Mouse (Mus musculus) embryonic facial prominence, embryonic 14.5 days (tissue): ENCODE measurements at regions not wholly inside any gene's neighbourhood (a gene's known extent, or its start where the extent isn't known, plus 50 kb on each side); places are given as distances from the start of the nearest gene placed in this dataset.

Source experiments
- ATAC-seq: fragments of 200-750 bp; cut with Nextera tagmentation; 2 replicates; pipeline ENCODE4 v1.8.0; 2017; ENCODE audit warnings: low read depth, moderate number of reproducible peaks, moderate TSS enrichment
- DNase-seq: peaks from one replicate; pipeline ENCODE4 v3.0.0-alpha.2; 2015; ENCODE audit warnings: low spot score
- H3K27ac ChIP-seq: fragments of 300-500 bp; sonication (generic); replicated peaks from 2 replicates; pipeline ENCODE4 v1.5.1; 2014; ENCODE audit warnings: low read depth, mild to moderate bottlenecking, low read length, moderate library complexity
- H3K27me3 ChIP-seq: fragments of 300-500 bp; sonication (generic); replicated peaks from 2 replicates; pipeline ENCODE4 v1.6.1; 2014; ENCODE audit warnings: low read length; ENCODE audit not compliant: control insufficient read depth, insufficient read depth
- H3K36me3 ChIP-seq: fragments of 300-500 bp; sonication (generic); 2 replicates; pipeline ENCODE4 v1.6.1; 2014; ENCODE audit warnings: low read length, mixed read lengths; ENCODE audit not compliant: control insufficient read depth, insufficient read depth
- H3K4me1 ChIP-seq: fragments of 300-500 bp; sonication (generic); 2 replicates; pipeline ENCODE4 v1.6.1; 2014; ENCODE audit warnings: antibody characterized with exemption, low read length; ENCODE audit not compliant: control insufficient read depth, insufficient read depth
- H3K4me2 ChIP-seq: fragments of 300-500 bp; sonication (generic); 2 replicates; pipeline ENCODE4 v1.6.1; 2014; ENCODE audit warnings: low read depth, mild to moderate bottlenecking, low read length, moderate library complexity, mixed read lengths
- H3K4me3 ChIP-seq: fragments of 300-500 bp; sonication (generic); 2 replicates; pipeline ENCODE4 v1.5.1; 2014; ENCODE audit warnings: low read depth, mild to moderate bottlenecking, low read length
- H3K9ac ChIP-seq: fragments of 300-500 bp; sonication (generic); 2 replicates; pipeline ENCODE4 v1.6.1; 2014; ENCODE audit warnings: low read depth, mild to moderate bottlenecking, low read length, moderate library complexity, mixed read lengths
- H3K9me3 ChIP-seq: fragments of 300-500 bp; sonication (generic); 2 replicates; pipeline ENCODE4 v1.6.1; 2016; ENCODE audit warnings: low read length; ENCODE audit not compliant: control insufficient read depth
- WGBS: fragments of 180-500 bp; shearing (Covaris S2); extraction: QIAGEN DNeasy Blood & Tissue Kit; methylation state at CpG from one replicate; pipeline ENCODE4 v1.1.7; 2014; 5-methylcytosine and 5-hydroxymethylcytosine counted together

DNA sequence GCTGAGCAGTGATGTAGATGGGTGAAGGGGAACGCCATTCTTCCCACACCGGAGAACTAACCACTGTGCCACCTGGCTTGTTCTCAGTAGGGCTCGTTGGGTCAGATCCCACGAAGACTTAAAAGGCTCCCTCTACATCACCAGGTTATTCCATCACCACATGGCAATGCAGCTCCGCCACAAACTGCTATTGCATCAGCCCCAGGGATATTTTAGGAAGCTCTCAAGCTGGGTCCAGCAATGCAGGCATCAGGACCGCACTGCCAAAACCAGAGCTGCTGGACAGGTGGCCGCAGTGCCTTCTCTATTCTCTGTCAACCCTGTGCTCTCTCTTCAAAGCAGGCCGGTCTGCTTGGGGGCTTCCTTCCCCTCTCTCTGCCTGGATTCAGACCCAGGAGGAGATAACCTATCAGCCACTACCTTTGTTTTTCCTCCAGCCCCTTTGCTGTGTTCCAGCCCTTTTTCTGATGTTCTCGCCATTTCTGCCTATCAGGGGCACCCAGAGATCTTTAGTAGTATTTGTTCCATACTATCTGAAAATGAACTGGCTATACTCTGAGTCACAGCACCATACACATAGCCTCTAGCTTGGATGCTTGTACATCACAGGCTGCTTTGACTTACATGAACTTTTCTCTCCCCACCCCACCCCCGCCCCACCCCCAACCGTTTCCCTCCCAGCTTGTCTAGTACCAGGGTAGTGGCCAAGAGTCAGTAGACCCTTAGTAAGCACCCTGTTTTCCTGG, 87.8 kb upstream of the Ssbp2 start:
- Histone ChIP-seq H3K9ac (no peak overlapping the region), H3K4me2 (no peak overlapping the region), H3K4me3 (no peak overlapping the region), H3K27me3 (no peaks in the 10 kb centered on the region), H3K36me3 (no peaks in the 10 kb centered on the region), H3K27ac (peak overlapping the region; percentile 100), H3K4me1 (peaks cover 57% of the 10 kb centered on the region), H3K9me3 (no peaks in the 10 kb centered on the region)
- no peak for ATAC-seq
- 58% methylated on average over 11 of the region's 11 CpGs for WGBS
- DNase-seq, result peak; percentile 36

DNA sequence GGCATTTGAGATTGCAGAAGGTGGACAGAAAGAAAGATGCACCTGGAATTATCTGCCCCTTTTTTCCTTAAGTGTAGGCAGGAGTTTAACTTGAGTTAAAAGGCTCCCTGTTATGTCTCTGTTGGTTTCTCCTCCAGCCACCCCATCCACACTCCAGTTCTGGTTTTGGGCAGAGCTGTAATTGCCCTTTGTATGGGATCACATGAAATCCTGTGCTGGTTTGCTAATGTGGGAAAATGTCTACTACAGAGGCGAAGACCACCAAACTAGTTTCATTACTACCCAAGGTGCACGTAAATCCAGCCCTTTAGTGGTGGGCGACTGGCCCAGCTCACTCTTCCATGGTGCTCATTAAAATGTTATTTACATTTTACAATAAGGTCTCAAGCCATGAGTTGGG, 85.9 kb upstream of the Ssbp2 start:
- Histone ChIP-seq H3K27ac (peak overlapping the region; percentile 82), H3K9ac (no peak overlapping the region), H3K4me3 (no peak overlapping the region), H3K36me3 (no peaks in the 10 kb centered on the region), H3K9me3 (no peaks in the 10 kb centered on the region), H3K4me1 (peaks cover 53% of the 10 kb centered on the region), H3K27me3 (no peaks in the 10 kb centered on the region), H3K4me2 (peak overlapping the region; percentile 30)
- DNase-seq (peak; percentile 79), ATAC-seq (no peak)
- WGBS, result 8% methylated on average over 3 of the region's 3 CpGs

DNA sequence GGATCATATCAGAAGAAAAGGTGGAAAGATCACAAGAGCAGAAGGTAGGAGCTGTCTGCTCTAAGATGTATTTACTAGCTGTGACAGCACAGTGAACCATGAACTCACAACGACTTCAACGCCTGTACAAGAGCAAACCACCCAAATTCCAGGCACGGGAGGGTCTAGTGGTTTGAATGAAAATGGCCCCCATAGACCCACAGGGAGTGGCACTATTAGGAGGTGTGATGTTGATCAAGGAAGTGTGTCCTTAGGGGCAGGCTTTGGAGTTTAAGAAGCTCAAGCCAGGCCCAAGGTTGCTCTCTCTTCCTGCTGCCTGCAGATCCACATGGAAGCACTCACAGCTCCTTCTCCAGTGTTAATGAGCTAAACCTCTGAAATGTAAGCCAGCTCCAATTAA, 83.5 kb upstream of the Ssbp2 start:
- no peak overlapping the region for H3K4me3 ChIP-seq
- DNase-seq, result no peak
- H3K9ac ChIP-seq, result no peak overlapping the region
- WGBS, result 83% methylated on average over 3 of the region's 3 CpGs
- no peak for ATAC-seq
- no peaks in the 10 kb centered on the region for H3K27me3 ChIP-seq
- no peak overlapping the region for H3K27ac ChIP-seq
- peaks cover 35% of the 10 kb centered on the region for H3K4me1 ChIP-seq
- H3K4me2 ChIP-seq, result no peak overlapping the region
- no peaks in the 10 kb centered on the region for H3K9me3 ChIP-seq
- no peaks in the 10 kb centered on the region for H3K36me3 ChIP-seq

DNA sequence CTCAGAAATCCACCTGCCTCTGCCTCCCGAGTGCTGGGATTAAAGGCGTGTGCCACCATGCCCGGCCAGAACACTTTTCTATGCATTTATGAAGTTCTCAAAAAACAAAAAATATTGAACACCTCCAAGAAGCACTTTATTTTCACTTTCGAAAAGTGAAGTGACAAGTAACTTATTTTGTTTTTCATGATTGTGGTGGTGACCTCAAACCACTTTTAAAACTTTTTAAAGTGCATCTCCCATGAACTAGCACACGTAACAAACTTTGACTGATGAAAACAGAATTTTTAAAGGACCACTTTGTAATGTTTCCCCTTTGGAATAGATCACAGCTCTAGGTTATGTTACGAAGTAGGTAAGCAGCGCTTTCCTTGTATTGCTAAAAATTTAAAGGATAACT, 82.7 kb upstream of the Ssbp2 start:
- Histone ChIP-seq H3K4me3 (no peak overlapping the region), H3K4me2 (no peak overlapping the region), H3K27me3 (no peaks in the 10 kb centered on the region), H3K9ac (no peak overlapping the region), H3K36me3 (no peaks in the 10 kb centered on the region), H3K4me1 (peaks cover 26% of the 10 kb centered on the region), H3K9me3 (no peaks in the 10 kb centered on the region), H3K27ac (no peak overlapping the region)
- no peak for ATAC-seq
- WGBS, result 92% methylated on average over 7 of the region's 7 CpGs
- DNase-seq, result no peak

DNA sequence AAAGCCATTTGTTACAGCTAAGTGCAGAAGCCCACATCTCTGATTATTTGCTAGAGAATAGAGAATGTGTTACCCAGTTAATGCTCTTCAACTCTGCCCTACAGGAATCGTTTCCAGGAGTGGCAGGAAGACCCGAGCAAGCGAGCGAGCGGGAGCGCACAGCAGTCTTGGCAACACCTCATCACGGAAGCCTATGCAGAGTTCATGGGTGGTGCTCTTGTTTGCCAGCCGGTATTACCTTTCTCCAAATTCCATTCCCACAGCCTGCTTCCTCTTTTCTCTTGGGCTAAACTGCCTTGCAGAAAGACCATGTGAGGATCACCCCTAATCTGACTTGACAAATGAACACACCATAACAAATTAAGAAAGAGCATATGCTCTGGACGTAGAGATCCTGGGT, 82.1 kb upstream of the Ssbp2 start:
- Histone ChIP-seq H3K27ac (no peak overlapping the region), H3K36me3 (no peaks in the 10 kb centered on the region), H3K4me1 (peaks cover 20% of the 10 kb centered on the region), H3K9me3 (no peaks in the 10 kb centered on the region), H3K4me2 (no peak overlapping the region), H3K27me3 (no peaks in the 10 kb centered on the region), H3K4me3 (no peak overlapping the region), H3K9ac (no peak overlapping the region)
- DNase-seq, result no peak
- 83% methylated on average over 9 of the region's 9 CpGs for WGBS
- ATAC-seq, result no peak; the same call in 1 of the 2 replicates

DNA sequence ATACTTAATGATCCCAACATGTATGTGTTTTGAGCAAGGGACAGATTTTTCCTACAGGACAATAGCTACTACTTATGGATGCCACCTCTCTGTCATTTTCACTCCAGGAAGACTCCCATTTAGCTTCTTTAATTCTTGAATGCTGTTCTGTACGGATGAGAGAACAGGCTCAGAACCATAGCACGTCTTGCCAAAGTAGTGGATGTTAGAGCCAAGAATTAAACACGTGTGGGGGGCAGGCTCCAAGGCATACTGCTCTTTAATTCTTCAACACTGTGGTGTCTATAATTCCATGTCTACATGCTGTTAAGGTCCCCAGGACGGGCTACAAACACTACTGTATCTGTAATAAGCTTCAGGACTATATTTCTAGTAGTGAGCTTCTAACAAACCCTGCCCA, 74.7 kb upstream of the Ssbp2 start:
- no peak for ATAC-seq
- no peaks in the 10 kb centered on the region for H3K9me3 ChIP-seq
- H3K4me3 ChIP-seq, result no peak overlapping the region
- 62% methylated on average over 4 of the region's 4 CpGs for WGBS
- H3K4me1 ChIP-seq, result no peaks in the 10 kb centered on the region
- no peaks in the 10 kb centered on the region for H3K27me3 ChIP-seq
- no peak overlapping the region for H3K9ac ChIP-seq
- no peak overlapping the region for H3K27ac ChIP-seq
- H3K36me3 ChIP-seq, result no peaks in the 10 kb centered on the region
- H3K4me2 ChIP-seq, result no peak overlapping the region
- no peak for DNase-seq

DNA sequence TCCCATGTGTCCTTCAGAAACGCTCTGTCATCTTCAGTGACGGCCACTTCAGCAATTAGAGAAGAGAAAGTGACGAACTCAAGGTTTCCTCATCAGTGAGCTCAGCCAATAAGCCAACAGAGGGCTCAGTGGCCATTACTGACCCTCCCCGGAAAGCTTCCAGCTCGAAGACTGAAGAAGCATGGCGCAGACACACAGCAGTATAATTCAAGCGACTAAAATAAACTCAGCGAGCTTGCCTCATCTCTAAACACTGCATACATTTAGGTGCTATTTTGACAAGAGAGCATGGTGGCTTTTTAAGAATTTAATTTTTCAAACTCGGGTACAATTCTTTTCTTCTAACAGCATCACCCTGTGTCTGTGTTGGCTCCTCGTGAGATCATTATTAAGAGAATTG, 72.2 kb upstream of the Ssbp2 start:
- Histone ChIP-seq H3K9me3 (no peaks in the 10 kb centered on the region), H3K4me3 (no peak overlapping the region), H3K36me3 (no peaks in the 10 kb centered on the region), H3K4me1 (no peaks in the 10 kb centered on the region; the same call in 1 of the 2 replicates), H3K4me2 (no peak overlapping the region), H3K27me3 (no peaks in the 10 kb centered on the region), H3K27ac (no peak overlapping the region), H3K9ac (no peak overlapping the region)
- no peak; the same call in 1 of the 2 replicates for ATAC-seq
- 62% methylated on average over 10 of the region's 10 CpGs for WGBS
- DNase-seq, result no peak

DNA sequence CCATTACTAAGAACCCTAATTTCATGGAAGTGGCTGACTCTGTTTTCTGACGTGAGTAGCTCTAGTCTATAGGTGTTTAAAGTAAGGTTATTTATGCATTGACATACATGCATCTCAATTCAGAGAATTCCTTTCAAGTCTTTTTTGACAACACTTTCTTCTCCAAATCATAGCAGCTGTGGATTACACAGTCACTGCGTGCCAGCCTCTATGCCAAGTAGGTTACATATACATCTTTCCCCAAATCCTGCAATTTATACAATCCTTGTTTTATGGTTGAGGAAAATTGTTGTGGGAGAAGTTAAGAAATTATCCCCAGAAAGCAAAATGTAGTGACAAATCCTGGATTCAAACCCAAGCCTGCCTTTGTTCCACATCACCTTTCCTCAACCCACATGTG, 56.5 kb upstream of the Ssbp2 start:
- Histone ChIP-seq H3K27me3 (no peaks in the 10 kb centered on the region), H3K9me3 (no peaks in the 10 kb centered on the region), H3K9ac (no peak overlapping the region), H3K4me2 (no peak overlapping the region), H3K4me3 (no peak overlapping the region), H3K4me1 (no peaks in the 10 kb centered on the region), H3K36me3 (no peaks in the 10 kb centered on the region), H3K27ac (no peak overlapping the region)
- 87% methylated on average over 2 of the region's 2 CpGs for whole genome bisulfite sequencing
- DNase-seq (no peak), ATAC-seq (no peak)

DNA sequence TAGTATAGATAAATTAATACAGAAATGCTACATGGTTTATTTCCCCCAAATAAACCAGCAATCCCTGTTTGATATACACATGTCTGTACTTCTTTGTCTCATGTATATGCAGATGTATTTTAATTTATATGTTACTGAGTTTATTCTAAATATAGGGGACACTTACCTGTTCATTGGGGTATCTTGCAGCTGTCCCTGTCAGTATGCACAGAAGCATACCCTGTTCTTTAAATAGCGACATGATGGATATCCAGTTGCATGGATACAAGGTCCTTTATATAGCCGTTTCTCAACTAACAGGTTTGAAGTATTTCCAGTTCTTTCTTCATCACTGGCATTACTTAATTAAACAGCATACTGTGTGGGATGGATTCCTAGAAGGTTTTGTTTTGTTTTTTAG, 55.1 kb upstream of the Ssbp2 start:
- 85% methylated on average over 2 of the region's 2 CpGs for WGBS
- DNase-seq, result no peak
- H3K9me3 ChIP-seq, result no peaks in the 10 kb centered on the region
- H3K36me3 ChIP-seq, result no peaks in the 10 kb centered on the region
- no peaks in the 10 kb centered on the region for H3K27me3 ChIP-seq
- no peaks in the 10 kb centered on the region for H3K4me1 ChIP-seq
- no peak overlapping the region for H3K9ac ChIP-seq
- ATAC-seq, result no peak
- H3K4me3 ChIP-seq, result no peak overlapping the region
- no peak overlapping the region for H3K27ac ChIP-seq
- H3K4me2 ChIP-seq, result no peak overlapping the region
